Mouse (Mus musculus): Measurements from ENCODE around the gene Ccnyl1.

DNA sequence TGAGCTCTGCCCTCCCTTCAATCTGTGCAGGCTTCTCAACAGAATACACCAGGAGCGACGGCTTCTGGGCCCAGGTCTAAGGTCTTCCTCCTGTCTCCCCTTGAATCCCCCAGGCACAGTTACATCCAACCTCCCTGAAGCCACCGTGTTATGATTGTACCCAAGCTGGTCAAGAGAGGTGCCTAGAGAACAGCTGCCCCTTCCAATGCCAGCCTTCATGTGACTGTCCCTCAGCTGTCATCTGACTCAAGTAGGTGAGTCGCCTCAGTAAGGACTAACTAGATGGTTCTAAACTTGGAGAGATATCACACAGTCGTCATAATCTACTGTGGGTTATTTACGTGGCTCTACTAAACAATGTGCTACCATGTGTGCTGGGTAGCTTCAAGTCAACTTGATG, 36.6 kb upstream of the Ccnyl1 start:
- no peak for TF ChIP-seq CTCF (IDR thresholded peaks at IDR 0.05; ENCODE audit: low read depth)
- no peak for TF ChIP-seq EP300 (optimal IDR thresholded peaks at IDR 0.05)

Measured in stomach, postnatal 0 days (tissue).